Mouse (Mus musculus) urinary bladder, postnatal 14 days (tissue): ENCODE results near the gene St3gal3.

Experiments used
- DNase-seq: peaks from one replicate; pipeline ENCODE4 v3.0.0; 2021; ENCODE audit warnings: low spot score

St3gal3 gene

DNA sequence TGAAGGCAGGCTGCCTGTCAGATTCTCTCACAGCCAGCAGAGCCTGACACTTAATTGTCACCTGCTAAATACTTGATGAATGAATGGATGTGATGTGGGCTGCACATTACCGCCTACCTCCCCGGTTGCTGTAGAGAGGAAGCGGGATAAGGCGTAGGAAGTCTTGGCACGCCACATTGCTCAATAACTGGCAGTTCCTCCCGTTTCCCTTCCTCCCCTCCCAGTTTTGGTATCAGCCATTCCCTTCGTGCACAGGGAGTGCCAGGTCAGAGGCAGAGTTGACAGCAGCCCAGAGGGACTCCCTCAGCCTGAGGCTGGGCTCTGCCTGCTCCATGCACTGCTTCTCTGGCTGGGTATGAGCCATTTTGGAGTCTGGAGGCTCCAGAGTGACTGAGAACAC, 152.0 kb downstream of the St3gal3 start:
- DNase-seq = peak; percentile 76

GRCm38 (mm10) chr4:117981518-117981917, 153.2 kb downstream of the St3gal3 start:
- no peak for DNase-seq

DNA sequence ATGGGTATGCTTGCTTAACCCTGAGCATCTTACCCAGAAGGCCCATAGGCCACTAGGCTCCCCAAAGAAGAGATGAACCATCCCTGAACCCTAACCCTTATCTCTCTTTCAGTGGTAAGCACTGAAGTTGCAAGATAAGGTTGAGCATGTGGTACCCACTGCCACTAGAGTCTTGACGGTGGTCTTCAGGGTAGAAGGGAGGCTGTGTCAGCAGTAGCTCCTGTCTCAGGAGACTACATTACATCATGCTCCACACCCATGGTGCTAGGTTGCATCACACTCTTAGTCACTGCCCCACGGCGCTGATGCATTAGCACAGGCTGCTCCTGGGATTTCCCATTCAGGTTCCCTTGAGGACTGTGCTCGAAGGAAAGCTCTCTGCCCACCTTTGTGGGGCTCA, 154.6 kb downstream of the St3gal3 start:
- no peak for DNase-seq

DNA sequence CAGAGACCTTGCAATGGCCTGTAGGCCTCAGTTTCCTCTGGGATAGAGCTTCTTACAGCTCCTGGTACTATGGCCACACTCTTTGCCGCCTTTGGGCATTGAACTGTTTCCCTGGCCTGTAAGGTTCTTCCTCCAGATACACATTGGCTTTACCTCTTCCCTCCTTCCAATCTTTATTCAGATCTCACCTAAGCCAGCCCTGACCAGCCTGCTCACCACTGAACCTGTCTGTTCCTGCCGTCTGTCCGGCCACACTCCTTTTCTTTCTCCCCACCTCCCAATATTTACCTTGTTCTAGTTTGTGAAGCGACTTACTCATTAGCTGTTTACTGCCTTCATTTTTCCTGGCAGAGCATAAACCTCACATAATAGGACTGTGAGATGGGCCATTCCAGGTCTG, 155.5 kb downstream of the St3gal3 start:
- peak; percentile 75 for DNase-seq

DNA sequence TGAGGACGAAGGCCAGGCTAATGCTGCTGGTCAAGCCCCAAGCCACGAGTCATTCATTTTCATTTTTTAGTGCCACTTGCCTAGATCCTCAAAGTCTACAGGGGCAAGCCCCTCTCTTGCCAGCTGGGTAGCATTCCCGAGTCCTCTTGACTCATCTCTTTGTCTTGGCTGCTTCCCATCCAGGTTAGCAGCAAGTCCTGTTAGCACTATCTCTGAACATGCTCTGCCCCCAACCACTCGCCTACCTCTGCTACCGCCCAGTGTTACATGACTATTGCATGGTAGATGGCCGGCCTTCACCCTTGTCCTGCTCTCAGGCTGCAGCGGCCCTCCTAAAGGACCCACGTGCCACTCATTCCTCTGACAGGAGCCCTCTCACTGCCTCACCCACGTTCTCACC, 156.4 kb downstream of the St3gal3 start:
- peak; percentile 51 for DNase-seq

DNA sequence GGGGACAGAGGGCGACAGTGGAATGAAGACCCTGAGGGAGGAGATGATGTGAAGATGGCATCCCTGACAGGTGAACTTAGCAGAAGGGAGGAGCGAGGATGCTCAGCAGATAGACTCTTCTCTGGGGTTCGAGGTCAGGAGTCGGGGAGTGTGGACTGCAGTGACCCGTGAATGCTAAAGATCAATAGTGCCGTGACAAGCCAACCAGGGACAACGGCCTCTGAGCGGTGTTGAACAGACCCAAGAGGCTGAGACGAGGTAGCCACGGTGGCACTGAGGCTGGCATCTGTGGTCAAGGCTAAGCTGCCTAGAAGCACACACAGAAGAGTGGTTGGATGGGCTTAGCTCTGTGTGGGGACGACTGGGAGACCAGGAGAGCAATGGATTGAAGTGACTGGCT, 156.9 kb downstream of the St3gal3 start:
- DNase-seq = no peak

GRCm38 (mm10) chr4:117977371-117977770, 157.3 kb downstream of the St3gal3 start:
- no peak for DNase-seq

GRCm38 (mm10) chr4:117975820-117976219, 158.9 kb downstream of the St3gal3 start:
- DNase-seq = no peak

DNA sequence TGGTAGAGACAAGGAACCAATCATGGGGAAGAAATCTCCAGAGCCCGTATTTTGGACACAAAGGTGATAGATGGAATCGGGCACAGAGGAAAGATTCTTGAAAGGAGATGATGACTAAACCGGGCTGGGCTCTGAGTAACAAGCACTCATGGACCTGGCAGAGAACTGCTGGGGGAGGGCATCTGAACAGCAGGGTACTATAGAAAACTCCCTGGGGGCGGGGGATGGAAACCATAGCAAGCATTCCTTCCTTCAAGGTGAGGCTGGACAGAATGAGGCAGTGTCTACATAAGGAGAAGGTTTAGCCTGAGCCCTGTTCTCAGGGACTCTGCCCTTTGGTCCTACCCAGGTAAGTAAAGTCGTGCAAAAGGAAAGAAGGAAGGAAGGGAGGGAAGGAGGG, 160.0 kb downstream of the St3gal3 start:
- peak; percentile 68 for DNase-seq

DNA sequence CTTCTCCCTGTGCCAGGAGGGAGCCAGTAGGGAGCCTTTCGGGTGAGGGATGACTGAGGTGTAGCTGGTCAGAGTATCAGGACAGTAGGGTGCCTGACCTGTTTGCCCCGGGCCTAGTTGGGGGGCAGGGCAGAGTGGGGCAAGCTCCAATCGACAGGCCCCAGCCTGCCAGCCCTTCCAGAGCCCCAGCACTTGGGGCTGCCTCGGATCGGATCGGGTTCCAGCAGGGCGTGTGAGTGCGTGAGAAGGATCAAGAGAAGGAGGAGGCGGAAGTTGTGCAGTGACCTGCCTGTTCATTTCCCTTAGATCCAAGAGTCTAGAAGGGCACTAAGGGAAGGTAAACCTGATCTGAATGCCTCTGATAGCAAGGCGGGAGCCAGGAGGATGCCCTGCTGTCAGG, 161.7 kb downstream of the St3gal3 start:
- DNase-seq = peak; percentile 77

DNA sequence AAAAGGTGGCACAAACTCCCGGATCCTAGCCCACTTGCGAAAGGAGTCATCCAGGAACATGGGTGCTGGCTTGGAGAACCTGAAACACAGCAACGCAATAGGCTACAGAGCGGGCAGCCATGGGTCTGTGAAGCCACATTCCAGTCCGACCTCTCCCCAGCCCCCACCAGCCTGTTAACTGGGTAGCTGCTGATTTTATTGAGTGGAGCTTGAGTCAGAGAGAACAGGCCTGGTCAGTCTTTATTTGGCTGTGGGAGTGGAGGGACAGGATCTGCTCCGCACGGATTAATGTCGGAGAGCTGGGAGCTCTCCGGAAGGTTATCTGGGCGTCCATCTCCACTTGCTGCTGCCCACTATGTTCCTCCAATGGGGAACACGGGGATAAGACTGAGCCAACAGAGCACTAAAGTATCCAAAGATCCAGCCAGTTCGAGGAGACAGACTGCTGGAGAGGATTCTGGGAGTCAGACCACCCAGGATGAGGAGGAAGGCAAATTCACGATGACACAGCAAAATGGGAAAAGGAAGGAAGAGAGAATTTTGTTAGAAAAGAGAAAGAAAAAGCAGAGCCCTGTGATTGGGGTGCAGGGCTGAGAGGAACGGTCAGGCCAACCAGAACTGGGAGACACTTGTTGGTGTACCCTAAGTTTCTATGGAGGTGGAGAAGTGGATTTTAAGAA, 170.2 kb downstream of the St3gal3 start:
- peak; percentile 81 for DNase-seq

DNA sequence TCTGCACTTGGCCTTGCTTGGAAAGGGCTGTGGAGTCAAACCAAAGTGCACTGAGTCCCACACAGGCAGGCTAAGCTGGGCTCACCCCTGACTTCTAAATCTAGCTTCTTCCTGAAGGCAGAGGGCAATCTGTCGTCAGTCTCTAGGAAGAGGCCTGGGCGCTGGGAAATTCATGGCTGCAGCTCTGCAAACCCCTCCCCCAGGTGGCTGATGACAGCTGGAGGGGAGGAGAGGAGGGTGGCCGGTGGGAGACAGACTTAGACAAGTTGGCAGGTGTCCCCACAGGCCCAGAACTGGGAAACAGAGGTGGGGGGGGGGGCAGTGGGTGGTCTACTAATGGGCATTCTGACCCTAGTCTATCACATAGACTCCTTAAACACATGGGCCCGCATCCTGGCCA, 177.2 kb downstream of the St3gal3 start:
- no peak for DNase-seq

DNA sequence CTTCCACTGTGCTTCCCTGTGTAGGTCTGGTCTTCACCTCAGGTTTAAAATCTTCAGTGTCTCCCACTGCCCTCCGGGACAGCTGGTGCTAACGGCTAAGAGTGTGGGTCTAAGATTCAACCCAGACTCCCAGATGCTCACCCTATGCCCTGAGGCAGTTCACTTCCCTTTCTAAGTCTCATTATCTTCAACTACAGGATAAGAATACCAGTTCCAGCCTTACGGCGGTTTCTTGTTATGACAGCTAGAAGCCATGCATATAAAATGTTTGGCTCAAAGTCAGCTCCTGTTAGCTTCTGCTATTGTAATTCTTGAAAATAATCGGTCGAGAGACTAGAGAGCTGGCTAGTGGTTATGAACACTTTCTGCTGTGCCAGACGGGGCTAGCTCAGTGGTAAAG, 187.2 kb downstream of the St3gal3 start:
- DNase-seq = no peak

DNA sequence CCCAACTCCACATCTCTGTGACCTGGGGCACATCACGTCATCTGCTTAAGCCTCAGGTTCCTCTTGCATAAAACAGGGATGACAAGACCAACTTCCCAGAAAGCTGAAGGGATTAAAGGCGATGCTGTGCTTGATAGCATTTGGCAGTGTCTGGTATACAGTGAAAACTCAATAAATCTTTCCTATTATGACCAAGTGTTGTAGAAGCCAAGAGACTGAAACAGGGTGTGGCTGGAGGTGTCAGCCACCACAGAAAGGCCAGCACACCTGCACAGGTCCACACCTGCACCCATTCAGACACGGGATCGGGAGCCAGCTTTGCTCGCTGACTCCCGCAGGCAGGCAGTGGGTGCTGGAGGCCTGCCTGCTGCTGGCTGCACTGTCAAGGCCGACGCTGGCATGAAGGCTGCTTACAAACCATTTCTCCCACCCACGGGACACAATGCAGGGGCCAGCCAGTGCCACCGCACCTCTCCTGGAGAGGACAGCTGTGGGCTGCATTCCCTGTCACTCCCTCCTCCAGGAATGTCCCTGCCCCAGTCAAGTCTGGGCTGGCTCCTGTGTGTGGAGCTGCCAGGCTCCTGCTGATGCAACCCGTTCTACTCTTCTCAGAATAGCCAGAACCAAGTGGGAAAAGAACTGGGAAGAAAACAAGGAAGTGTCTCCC, 187.9 kb downstream of the St3gal3 start:
- peak; percentile 61 for DNase-seq

DNA sequence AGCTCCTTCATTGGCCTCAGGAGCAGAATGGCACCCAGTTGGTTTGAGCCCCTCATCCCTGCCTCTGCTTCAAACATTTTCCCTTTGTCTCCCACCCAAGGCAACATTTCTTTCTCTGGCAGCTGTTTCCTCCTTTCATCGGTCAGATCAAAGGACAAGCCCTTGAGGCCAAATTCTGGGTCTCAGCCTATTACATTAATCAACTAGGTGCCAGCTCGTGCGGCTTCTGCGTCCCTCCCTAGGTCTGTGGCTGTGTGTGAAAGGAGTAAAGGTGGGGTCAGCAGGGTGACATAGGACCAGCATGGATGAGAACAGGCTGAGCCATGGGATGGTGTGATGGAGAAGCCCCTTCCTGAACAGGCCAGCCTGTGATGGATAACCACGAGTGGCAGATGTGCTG, 191.4 kb downstream of the St3gal3 start:
- DNase-seq = no peak

GRCm38 (mm10) chr4:117936964-117937363, 197.8 kb downstream of the St3gal3 start:
- no peak for DNase-seq

DNA sequence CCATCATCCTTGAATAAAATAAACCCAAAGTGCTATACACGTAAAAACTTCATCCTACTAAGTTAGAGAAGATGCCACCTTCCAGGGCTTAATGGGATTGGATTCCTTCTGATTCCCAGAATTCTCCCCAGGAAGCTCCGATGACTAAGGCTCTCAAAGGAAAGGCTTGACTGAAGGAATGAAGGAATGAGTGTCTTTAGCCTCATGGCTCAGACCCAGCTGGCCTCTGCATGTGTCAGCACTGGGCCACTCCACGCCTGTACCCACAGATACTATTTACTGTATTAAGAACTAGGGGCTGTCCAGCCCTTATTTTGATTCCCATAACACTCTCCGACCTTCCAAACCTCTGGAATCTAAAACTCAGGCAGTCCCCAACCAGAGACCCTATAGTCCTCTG, 200.6 kb downstream of the St3gal3 start:
- no peak for DNase-seq

- DNase-seq = no peak
Observed at GRCm38 (mm10) chr4:117933248-117933647, 201.5 kb downstream of the St3gal3 start.

GRCm38 (mm10) chr4:117929391-117929881, 205.3 kb downstream of the St3gal3 start, which contains the start of gene Artn:
Gene Artn, minus strand, starts transcription at chr4:117929763.
- DNase-seq = peak; percentile 77

DNA sequence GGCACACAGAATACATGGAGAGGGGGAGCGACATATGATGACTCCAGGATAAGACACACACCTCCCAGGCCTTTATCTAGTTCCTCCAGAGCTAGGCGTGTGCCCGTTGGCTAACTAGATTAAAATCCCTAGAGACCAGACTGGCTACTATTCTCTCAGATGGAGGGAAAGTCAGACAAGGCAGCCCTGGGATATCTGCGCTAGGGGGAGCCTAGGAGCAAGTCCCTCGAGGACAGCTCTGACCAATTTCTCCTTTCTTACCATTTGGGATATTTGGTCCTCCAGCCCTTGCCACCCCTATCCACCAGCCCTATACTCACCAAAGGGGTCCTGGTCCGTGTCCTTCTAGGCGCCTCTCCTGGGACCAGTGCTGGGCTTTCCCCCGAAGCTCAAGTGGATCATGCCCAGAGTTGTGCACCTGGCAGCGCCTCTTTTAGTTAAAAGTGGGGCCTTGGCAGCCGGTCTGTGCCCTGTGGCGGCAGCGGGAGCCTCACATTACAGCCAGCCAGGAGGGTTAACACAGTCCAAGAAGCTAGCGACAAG, 205.9 kb downstream of the St3gal3 start:
- peak; percentile 80 for DNase-seq

GRCm38 (mm10) chr4:117928234-117928633, 206.5 kb downstream of the St3gal3 start:
- DNase-seq = no peak

- DNase-seq = no peak
Observed at GRCm38 (mm10) chr4:117926545-117927482, 207.9 kb downstream of the St3gal3 start.
